Comparison of ENCODE assay signal across 8 mouse cellular contexts in genomic region chr19:4099056-4099455, GRCm38 (mm10). TPM values are rescaled to one million over a fixed set of nuclear protein-coding genes. Genes with fewer than 3 reads are reported as not detected.
DNase-seq lines count a peak whose midpoint lies in the region; ATAC-seq and TF ChIP-seq lines count a peak whose summit lies in the region.

No protein-coding gene starts in this region.

- TF ChIP-seq CTCF in C2C12 (IDR thresholded peaks at IDR 0.05; ENCODE audit: control insufficient read depth, insufficient read depth, insufficient read length), result peak; percentile 95
- peak; percentile 95 for TF ChIP-seq CTCF in kidney, postnatal 0 days (IDR thresholded peaks at IDR 0.05; ENCODE audit: low read depth)

- H3K27ac ChIP-seq in heart, embryonic 13.5 days (replicated peaks), result peak overlapping the region; percentile 43; the same call in 1 of the 2 replicates
- peak overlapping the region; percentile 31; the same call in 1 of the 2 replicates for H3K27ac ChIP-seq in kidney, postnatal 0 days
- H3K27ac ChIP-seq in liver, embryonic 11.5 days (ENCODE audit: low read depth, low read length), result peak overlapping the region; percentile 57; the same call in 1 of the 2 replicates

- H3K79me2 ChIP-seq in C2C12 (ENCODE audit: control insufficient read depth, insufficient read depth) (peaks cover 36% of the 10 kb centered on the region), myocyte (ENCODE audit: control insufficient read depth, insufficient read depth) (peaks cover 15% of the 10 kb centered on the region)

- H3K4me3 ChIP-seq in C2C12 (ENCODE audit: insufficient read depth, poor library complexity, severe bottlenecking) (peak overlapping the region; percentile 69), myocyte (peak overlapping the region; percentile 57)
- peak overlapping the region; percentile 83 for H3K4me3 ChIP-seq in erythroblast, embryonic 14.5 days (replicated peaks)
- H3K4me3 ChIP-seq in heart, embryonic 13.5 days, result peak overlapping the region; percentile 64
- H3K4me3 ChIP-seq in kidney, postnatal 0 days (replicated peaks; ENCODE audit: low read depth, low read length), result no peak overlapping the region
- peak overlapping the region; percentile 69; the same call in 1 of the 2 replicates for H3K4me3 ChIP-seq in liver, embryonic 11.5 days (ENCODE audit: low read depth, low read length)

- peak; percentile 45 for TF ChIP-seq POLR2A in myocyte (IDR thresholded peaks at IDR 0.05; ENCODE audit: insufficient read length, low read depth)

- H3K36me3 ChIP-seq in C2C12 (ENCODE audit: control insufficient read depth, insufficient read depth), result peaks cover 23% of the 10 kb centered on the region
- peaks cover 14% of the 10 kb centered on the region for H3K36me3 ChIP-seq in erythroblast, embryonic 14.5 days (ENCODE audit: control insufficient read depth)
- H3K36me3 ChIP-seq in heart, embryonic 13.5 days, result peaks cover 10% of the 10 kb centered on the region; the same call in 1 of the 2 replicates
- H3K36me3 ChIP-seq in kidney, postnatal 0 days (ENCODE audit: insufficient read depth, low read length), result no peaks in the 10 kb centered on the region
- no peaks in the 10 kb centered on the region for H3K36me3 ChIP-seq in liver, embryonic 11.5 days (ENCODE audit: control insufficient read depth, insufficient read depth, low read length)
- H3K36me3 ChIP-seq in myocyte (ENCODE audit: control insufficient read depth, insufficient read depth), result no peaks in the 10 kb centered on the region

- H3ac ChIP-seq in C2C12 (ENCODE audit: control insufficient read depth, insufficient read length, low read depth), result no peak overlapping the region
- no peak overlapping the region for H3ac ChIP-seq in myocyte (ENCODE audit: control insufficient read depth, insufficient read length)

- H3K27me3 ChIP-seq in C2C12 (ENCODE audit: control insufficient read depth, insufficient read depth, insufficient read length) (no peaks in the 10 kb centered on the region), myocyte (ENCODE audit: control insufficient read depth, insufficient read depth, insufficient read length) (no peaks in the 10 kb centered on the region)
- peaks cover 44% of the 10 kb centered on the region for H3K27me3 ChIP-seq in erythroblast, embryonic 14.5 days (ENCODE audit: control insufficient read depth)
- H3K27me3 ChIP-seq in heart, embryonic 13.5 days (replicated peaks), result peaks cover 38% of the 10 kb centered on the region
- no peaks in the 10 kb centered on the region for H3K27me3 ChIP-seq in kidney, postnatal 0 days (ENCODE audit: insufficient read depth, low read length)
- peaks cover 22% of the 10 kb centered on the region for H3K27me3 ChIP-seq in liver, embryonic 11.5 days (replicated peaks; ENCODE audit: control insufficient read depth, insufficient read depth, low read length)

- H3K4me1 ChIP-seq in erythroblast, embryonic 14.5 days (ENCODE audit: control insufficient read depth), result peaks cover 52% of the 10 kb centered on the region
- peaks cover 49% of the 10 kb centered on the region for H3K4me1 ChIP-seq in heart, embryonic 13.5 days
- peaks cover 26% of the 10 kb centered on the region; the same call in 1 of the 2 replicates for H3K4me1 ChIP-seq in kidney, postnatal 0 days (replicated peaks; ENCODE audit: insufficient read depth, low read length)
- peaks cover 31% of the 10 kb centered on the region for H3K4me1 ChIP-seq in liver, embryonic 11.5 days (replicated peaks; ENCODE audit: control insufficient read depth, insufficient read depth, low read length)

- peak overlapping the region; percentile 83 for H3K9ac ChIP-seq in heart, embryonic 13.5 days
- peak overlapping the region; percentile 59; the same call in 1 of the 2 replicates for H3K9ac ChIP-seq in kidney, postnatal 0 days (ENCODE audit: low read depth, low read length)
- no peak overlapping the region for H3K9ac ChIP-seq in liver, embryonic 11.5 days (ENCODE audit: low read depth, low read length)

- peak overlapping the region; percentile 89 for H3K4me2 ChIP-seq in heart, embryonic 13.5 days
- H3K4me2 ChIP-seq in kidney, postnatal 0 days (ENCODE audit: low read length), result peak overlapping the region; percentile 79
- H3K4me2 ChIP-seq in liver, embryonic 11.5 days, result peak overlapping the region; percentile 92
- peak overlapping the region; percentile 98 for H3K4me2 ChIP-seq in myocyte (ENCODE audit: low read depth)

- peak; percentile 97 for DNase-seq in brain, adult 2 months (ENCODE audit: low read depth, low spot score)
- DNase-seq in kidney, postnatal 0 days (ENCODE audit: low spot score), result peak; percentile 95
- DNase-seq in liver, embryonic 11.5 days (ENCODE audit: low spot score), result peak; percentile 87
- peak; percentile 96 to 99 for DNase-seq in spleen, postnatal 4 days (ENCODE audit: low spot score in 2 of 2)

- ATAC-seq in heart, embryonic 13.5 days (ENCODE audit: extremely low read depth, insufficient number of reproducible peaks, low FRiP score, low TSS enrichment), result no peak
- ATAC-seq in kidney, postnatal 0 days (replicated peaks; ENCODE audit: low FRiP score, low read depth), result 0 out of 2 replicates have a peak, but pooled peaks have one; percentile 0
- ATAC-seq in liver, embryonic 11.5 days (replicated peaks; ENCODE audit: low FRiP score), result peak; percentile 25; the same call in 1 of the 2 replicates

- H3K9me3 ChIP-seq in erythroblast, embryonic 14.5 days (ENCODE audit: control insufficient read depth, low read length), result peaks cover 8% of the 10 kb centered on the region; the same call in 1 of the 2 replicates
- no peaks in the 10 kb centered on the region for H3K9me3 ChIP-seq in heart, embryonic 13.5 days
- H3K9me3 ChIP-seq in kidney, postnatal 0 days (replicated peaks; ENCODE audit: low read length), result no peaks in the 10 kb centered on the region
- H3K9me3 ChIP-seq in liver, embryonic 11.5 days (ENCODE audit: control insufficient read depth, low read length), result no peaks in the 10 kb centered on the region

- WGBS in heart, embryonic 13.5 days, result 4% methylated on average over 9 of the region's 9 CpGs
- 8% methylated on average over 9 of the region's 9 CpGs for WGBS in kidney, postnatal 0 days
- 8% methylated on average over 9 of the region's 9 CpGs for WGBS in liver, embryonic 11.5 days

- H3K79me3 ChIP-seq in C2C12 (ENCODE audit: low read depth), result peaks cover 9% of the 10 kb centered on the region

TF ChIP-seq in C2C12, 6 proteins besides CTCF, POLR2A, EP300 and RAD21 (continues in another document):
- TF ChIP-seq FOSL1 (IDR thresholded peaks at IDR 0.05; ENCODE audit: insufficient read depth, low read length, poor library complexity, severe bottlenecking) (no peak), CEBPB (IDR thresholded peaks at IDR 0.05; ENCODE audit: low read depth) (no peak), MAX (IDR thresholded peaks at IDR 0.05) (no peak), MYOD1 (IDR thresholded peaks at IDR 0.05; ENCODE audit: control insufficient read depth, insufficient read length, low read depth) (peak; percentile 53), MYOG (IDR thresholded peaks at IDR 0.05; ENCODE audit: control insufficient read depth, extremely low read depth, insufficient read length) (no peak)

TF ChIP-seq in myocyte, 11 proteins besides CTCF, POLR2A, EP300 and RAD21 (continues in another document):
- TF ChIP-seq MAX (IDR thresholded peaks at IDR 0.05; ENCODE audit: low read depth) (no peak), TCF3 (IDR thresholded peaks at IDR 0.05; ENCODE audit: insufficient read length, low read depth) (peak; percentile 19), USF1 (IDR thresholded peaks at IDR 0.05; ENCODE audit: low read depth) (no peak), SRF (IDR thresholded peaks at IDR 0.05; ENCODE audit: control insufficient read depth, insufficient read length, low read depth) (peak; percentile 13), REST (IDR thresholded peaks at IDR 0.05; ENCODE audit: insufficient read depth, insufficient read length) (no peak), TCF12 (IDR thresholded peaks at IDR 0.05; ENCODE audit: insufficient read depth, poor library complexity, severe bottlenecking) (no peak)

RNA-seq across cellular contexts. Expression of gene Pitpnm1, which starts 0.7 kb away (rescaled TPM):
- polyA plus RNA-seq in C2C12 (2012; fragmentation: generic; extraction: Trizol), result 43.1 TPM
- polyA plus RNA-seq in erythroblast, embryonic 14.5 days (2012), result 0.66 and 0.94 TPM in 2 replicates
- polyA plus RNA-seq in heart, embryonic 13.5 days (2015; fragmentation: Nextera tagmentation; extraction: Ambion mirVana), result 18.2 and 21.8 TPM in 2 replicates
- 12.2 and 13.9 TPM in 2 replicates for polyA plus RNA-seq in kidney, postnatal 0 days (2015; fragmentation: Nextera tagmentation; extraction: Ambion mirVana)
- polyA plus RNA-seq in liver, embryonic 11.5 days (2014; fragmentation: Nextera tagmentation; extraction: Ambion mirVana), result 7.2 and 8.0 TPM in 2 replicates
- 42.3 TPM for polyA plus RNA-seq in myocyte (2012; fragmentation: generic; extraction: Trizol)

RNA-seq across cellular contexts. Expression of gene Cdk2ap2, which starts 2.1 kb away (rescaled TPM):
- polyA plus RNA-seq in C2C12 (2012; fragmentation: generic; extraction: Trizol), result 134 TPM
- 11.2 and 12.1 TPM in 2 replicates for polyA plus RNA-seq in erythroblast, embryonic 14.5 days (2012)
- polyA plus RNA-seq in heart, embryonic 13.5 days (2015; fragmentation: Nextera tagmentation; extraction: Ambion mirVana), result 64.5 and 64.9 TPM in 2 replicates
- polyA plus RNA-seq in kidney, postnatal 0 days (2015; fragmentation: Nextera tagmentation; extraction: Ambion mirVana), result 107 TPM in 2 replicates
- polyA plus RNA-seq in liver, embryonic 11.5 days (2014; fragmentation: Nextera tagmentation; extraction: Ambion mirVana), result 121 and 135 TPM in 2 replicates
- 148 TPM for polyA plus RNA-seq in myocyte (2012; fragmentation: generic; extraction: Trizol)

RNA-seq across cellular contexts. Expression of gene Cabp2, which starts 17.7 kb away (rescaled TPM):
- polyA plus RNA-seq in C2C12 (2012; fragmentation: generic; extraction: Trizol) (not detected), myocyte (2012; fragmentation: generic; extraction: Trizol) (not detected)
- not detected in 2 replicates for polyA plus RNA-seq in erythroblast, embryonic 14.5 days (2012)
- not detected in 2 replicates for polyA plus RNA-seq in heart, embryonic 13.5 days (2015; fragmentation: Nextera tagmentation; extraction: Ambion mirVana)
- 2.2 and 2.4 TPM in 2 replicates for polyA plus RNA-seq in kidney, postnatal 0 days (2015; fragmentation: Nextera tagmentation; extraction: Ambion mirVana)
- polyA plus RNA-seq in liver, embryonic 11.5 days (2014; fragmentation: Nextera tagmentation; extraction: Ambion mirVana), result 0.51 and 0.52 TPM in 2 replicates

RNA-seq across cellular contexts. Expression of gene Aip, which starts 26.6 kb away (rescaled TPM):
- polyA plus RNA-seq in C2C12 (2012; fragmentation: generic; extraction: Trizol) (208 TPM), myocyte (2012; fragmentation: generic; extraction: Trizol) (250 TPM)
- polyA plus RNA-seq in erythroblast, embryonic 14.5 days (2012), result 23.9 and 25.1 TPM in 2 replicates
- polyA plus RNA-seq in heart, embryonic 13.5 days (2015; fragmentation: Nextera tagmentation; extraction: Ambion mirVana), result 84.3 and 96.3 TPM in 2 replicates
- polyA plus RNA-seq in kidney, postnatal 0 days (2015; fragmentation: Nextera tagmentation; extraction: Ambion mirVana), result 83.2 and 84.2 TPM in 2 replicates
- 56.2 and 61.8 TPM in 2 replicates for polyA plus RNA-seq in liver, embryonic 11.5 days (2014; fragmentation: Nextera tagmentation; extraction: Ambion mirVana)

RNA-seq across cellular contexts. Expression of gene Gstp3, which starts 39.7 kb away (rescaled TPM):
- polyA plus RNA-seq in C2C12 (2012; fragmentation: generic; extraction: Trizol) (0.09 TPM), myocyte (2012; fragmentation: generic; extraction: Trizol) (0.25 TPM)
- 1.3 TPM in 2 replicates for polyA plus RNA-seq in erythroblast, embryonic 14.5 days (2012)
- 0.29 and 0.61 TPM in 2 replicates for polyA plus RNA-seq in heart, embryonic 13.5 days (2015; fragmentation: Nextera tagmentation; extraction: Ambion mirVana)
- polyA plus RNA-seq in kidney, postnatal 0 days (2015; fragmentation: Nextera tagmentation; extraction: Ambion mirVana), result not detected in 2 replicates
- 14.6 and 16.7 TPM in 2 replicates for polyA plus RNA-seq in liver, embryonic 11.5 days (2014; fragmentation: Nextera tagmentation; extraction: Ambion mirVana)
